ENCODE assay signal across 16 mouse cellular contexts in genomic region chr10:19940626-19941025, GRCm38 (mm10). TPM values are rescaled to one million over a fixed set of nuclear protein-coding genes. Genes with fewer than 3 reads are reported as not detected.
DNase-seq lines count a peak whose midpoint lies in the region; ATAC-seq lines count a peak whose summit lies in the region.
"Had no signal": no experiment of that assay in that cellular context is flagged by ENCODE, and none has a peak within 500 bp of the region (broad histone marks: within the 10 kb centered on the region; RNA-seq: fewer than 3 reads in every experiment).

No protein-coding gene starts in this region.

- H3K27ac ChIP-seq in heart, embryonic 10.5 days, result no peak overlapping the region
- H3K27ac ChIP-seq in kidney, embryonic 15.5 days, result peak overlapping the region; percentile 60; the same call in 1 of the 2 replicates
- no peak overlapping the region for H3K27ac ChIP-seq in hindbrain, embryonic 12.5 days
- H3K27ac ChIP-seq: embryonic facial prominence, embryonic 13.5 days; lung, embryonic 15.5 days; midbrain, embryonic 15.5 days had no signal

- ATAC-seq in kidney, embryonic 15.5 days (replicated peaks; ENCODE audit: low FRiP score), result no peak
- ATAC-seq in megakaryocyte, adult 5-6 weeks (ENCODE audit: poor library complexity, severe bottlenecking), result no peak
- no peak for ATAC-seq in hindbrain, embryonic 12.5 days (ENCODE audit: low FRiP score)
- ATAC-seq: forebrain, postnatal 0 days; hindbrain, embryonic 16.5 days; midbrain, embryonic 15.5 days; Patski had no signal

- intact Hi-C loops in heart, postnatal 25 days (cut with DNase I), result no loop called here

- H3K36me3 ChIP-seq in heart, embryonic 10.5 days, result no peaks in the 10 kb centered on the region
- H3K36me3 ChIP-seq in kidney, embryonic 15.5 days, result no peaks in the 10 kb centered on the region
- peaks cover 13% of the 10 kb centered on the region for H3K36me3 ChIP-seq in megakaryocyte, embryonic 14.5 days (replicated peaks; ENCODE audit: low read length)
- H3K36me3 ChIP-seq in hindbrain, embryonic 12.5 days, result no peaks in the 10 kb centered on the region
- H3K36me3 ChIP-seq: embryonic facial prominence, embryonic 13.5 days; lung, embryonic 15.5 days; midbrain, embryonic 15.5 days had no signal

- WGBS in heart, embryonic 10.5 days, result 93% methylated on average over 8 of the region's 8 CpGs
- 68% methylated on average over 8 of the region's 8 CpGs for WGBS in kidney, embryonic 15.5 days
- 87% methylated on average over 8 of the region's 8 CpGs for WGBS in hindbrain, embryonic 12.5 days

- DNase-seq in heart, embryonic 10.5 days (ENCODE audit: low spot score), result peak; percentile 27
- DNase-seq in heart, postnatal 25 days (ENCODE audit: low spot score), result no peak
- DNase-seq in kidney, postnatal 4 days, result no peak
- DNase-seq: adrenal gland, postnatal 25 days; cerebellum, adult 9-10 months; forebrain, postnatal 0 days; right cerebral cortex, postnatal 4 days had no signal

- no peaks in the 10 kb centered on the region for H3K27me3 ChIP-seq in heart, embryonic 10.5 days (ENCODE audit: insufficient read depth, poor library complexity, severe bottlenecking)
- H3K27me3 ChIP-seq in kidney, embryonic 15.5 days, result no peaks in the 10 kb centered on the region
- no peaks in the 10 kb centered on the region for H3K27me3 ChIP-seq in megakaryocyte, embryonic 14.5 days (replicated peaks)
- H3K27me3 ChIP-seq in hindbrain, embryonic 12.5 days, result peaks cover 19% of the 10 kb centered on the region; the same call in 1 of the 2 replicates
- H3K27me3 ChIP-seq: embryonic facial prominence, embryonic 13.5 days; lung, embryonic 15.5 days; Patski had no signal

- no peaks in the 10 kb centered on the region for H3K9me3 ChIP-seq in heart, embryonic 10.5 days
- no peaks in the 10 kb centered on the region for H3K9me3 ChIP-seq in kidney, embryonic 15.5 days (replicated peaks)
- H3K9me3 ChIP-seq in megakaryocyte, embryonic 14.5 days, result no peaks in the 10 kb centered on the region
- no peaks in the 10 kb centered on the region for H3K9me3 ChIP-seq in hindbrain, embryonic 12.5 days (replicated peaks)
- H3K9me3 ChIP-seq: embryonic facial prominence, embryonic 13.5 days; lung, embryonic 15.5 days; midbrain, embryonic 15.5 days had no signal

- H3K9ac ChIP-seq in kidney, embryonic 15.5 days, result no peak overlapping the region
- no peak overlapping the region for H3K9ac ChIP-seq in hindbrain, embryonic 12.5 days
- H3K9ac ChIP-seq: embryonic facial prominence, embryonic 13.5 days; forebrain, postnatal 0 days; lung, embryonic 15.5 days; midbrain, embryonic 15.5 days had no signal

- no peak overlapping the region for H3K4me2 ChIP-seq in kidney, embryonic 15.5 days
- H3K4me2 ChIP-seq in hindbrain, embryonic 12.5 days (replicated peaks), result no peak overlapping the region
- H3K4me2 ChIP-seq: embryonic facial prominence, embryonic 13.5 days; lung, embryonic 15.5 days; midbrain, embryonic 15.5 days had no signal

- H3K4me3 ChIP-seq in heart, embryonic 10.5 days, result no peak overlapping the region
- no peak overlapping the region for H3K4me3 ChIP-seq in kidney, embryonic 15.5 days (replicated peaks)
- peak overlapping the region; percentile 56 for H3K4me3 ChIP-seq in megakaryocyte, embryonic 14.5 days (replicated peaks)
- no peak overlapping the region for H3K4me3 ChIP-seq in hindbrain, embryonic 12.5 days
- H3K4me3 ChIP-seq: embryonic facial prominence, embryonic 13.5 days; lung, embryonic 15.5 days; midbrain, embryonic 15.5 days had no signal

- H3K4me1 ChIP-seq in heart, embryonic 10.5 days, result peaks cover 36% of the 10 kb centered on the region
- peaks cover 53% of the 10 kb centered on the region for H3K4me1 ChIP-seq in kidney, embryonic 15.5 days
- peaks cover 75% of the 10 kb centered on the region for H3K4me1 ChIP-seq in megakaryocyte, embryonic 14.5 days
- peaks cover 4% of the 10 kb centered on the region; the same call in 1 of the 2 replicates for H3K4me1 ChIP-seq in hindbrain, embryonic 12.5 days
- H3K4me1 ChIP-seq: midbrain, embryonic 15.5 days had no signal

RNA-seq across cellular contexts. Expression of gene Map3k5, which starts 6.4 kb away (rescaled TPM):
- polyA plus RNA-seq in heart, embryonic 10.5 days (2016; fragmentation: Nextera tagmentation; extraction: Ambion mirVana), result 2.4 and 2.6 TPM in 2 replicates
- 10 to 100 TPM; 37.0 to 37.7 TPM for total RNA-seq in heart, postnatal 25 days (2021)
- 2.7 and 3.0 TPM in 2 replicates for polyA plus RNA-seq in kidney, embryonic 15.5 days (2015; fragmentation: Nextera tagmentation; extraction: Ambion mirVana)
- polyA plus RNA-seq in megakaryocyte, embryonic 14.5 days (2012; ENCODE audit: insufficient read depth, low replicate concordance), result 1.2 and 1.3 TPM in 2 replicates
- total RNA-seq in megakaryocyte, adult 5-6 weeks (2015), result 25.4 and 37.0 TPM in 2 replicates
- total RNA-seq in megakaryocyte, adult 5-6 weeks (2017), result 36.7 and 42.4 TPM in 2 replicates
- polyA plus RNA-seq in hindbrain, embryonic 12.5 days (2016; fragmentation: Nextera tagmentation; extraction: Ambion mirVana), result 1.3 TPM in 2 replicates

RNA-seq across cellular contexts. Expression of gene Pex7, which starts 33.1 kb away (rescaled TPM):
- 31.6 and 41.5 TPM in 2 replicates for polyA plus RNA-seq in heart, embryonic 10.5 days (2016; fragmentation: Nextera tagmentation; extraction: Ambion mirVana)
- total RNA-seq in heart, postnatal 25 days (2021), result 10 to 100 TPM; 25.5 to 28.9 TPM
- polyA plus RNA-seq in kidney, embryonic 15.5 days (2015; fragmentation: Nextera tagmentation; extraction: Ambion mirVana), result 36.0 and 38.2 TPM in 2 replicates
- 8.1 TPM in 1 of 2 replicates, not detected in the other for polyA plus RNA-seq in megakaryocyte, embryonic 14.5 days (2012; ENCODE audit: insufficient read depth, low replicate concordance)
- 36.0 and 47.6 TPM in 2 replicates for total RNA-seq in megakaryocyte, adult 5-6 weeks (2015)
- total RNA-seq in megakaryocyte, adult 5-6 weeks (2017), result 13.5 and 19.5 TPM in 2 replicates
- polyA plus RNA-seq in hindbrain, embryonic 12.5 days (2016; fragmentation: Nextera tagmentation; extraction: Ambion mirVana), result 29.3 and 30.1 TPM in 2 replicates
